Mouse (Mus musculus) erythroid progenitor cell, adult 5-6 weeks (primary cell): ENCODE measurements around the gene Magi1. TPM values are rescaled to one million over a fixed set of nuclear protein-coding genes. Genes with fewer than 3 reads are reported as not detected.

ENCODE experiments used
- ATAC-seq: replicated peaks from 2 replicates; pipeline ENCODE4 v1.8.0; 2016; ENCODE audit warnings: moderate number of reproducible peaks, mild to moderate bottlenecking, moderate TSS enrichment, inconsistent platforms; ENCODE audit not compliant: poor library complexity, low FRiP score, severe bottlenecking
- total RNA-seq, 2 experiments: library from RNA; stranded (forward) in 1 of 2; stranded (reverse) in 1 of 2; fragments of 150-400 nt in 1 of 2; fragments of 186-747, 209-891 nt in 1 of 2; gene quantifications; 2 replicates each; pipeline versions ENCODE4 v1.2.3 to v1.2.4; 2015 to 2017; ENCODE audit warnings: low replicate concordance in 2 of 2

Magi1 gene
- total RNA-seq, 2 experiments from 2014 or later: not detected

DNA sequence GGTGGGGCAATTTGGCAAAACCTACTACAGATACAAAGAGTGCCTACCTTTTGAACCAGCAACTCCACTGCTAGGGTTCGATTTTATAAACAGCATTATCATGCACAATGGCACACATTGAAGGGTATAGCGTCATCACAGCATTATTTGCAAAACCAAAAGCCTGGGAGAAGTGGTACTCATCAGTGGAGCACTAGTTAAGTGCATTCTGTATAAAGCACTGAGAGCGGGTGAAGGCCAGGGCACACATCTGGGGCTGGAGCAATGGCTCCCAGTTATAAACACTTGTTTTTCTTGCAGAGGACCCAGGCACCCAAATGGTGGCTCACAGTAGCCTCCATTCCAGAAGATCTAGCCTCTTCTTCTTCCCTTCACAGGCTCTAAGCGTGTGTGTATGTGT, 67.9 kb downstream of the Magi1 start:
- ATAC-seq: no peak

DNA sequence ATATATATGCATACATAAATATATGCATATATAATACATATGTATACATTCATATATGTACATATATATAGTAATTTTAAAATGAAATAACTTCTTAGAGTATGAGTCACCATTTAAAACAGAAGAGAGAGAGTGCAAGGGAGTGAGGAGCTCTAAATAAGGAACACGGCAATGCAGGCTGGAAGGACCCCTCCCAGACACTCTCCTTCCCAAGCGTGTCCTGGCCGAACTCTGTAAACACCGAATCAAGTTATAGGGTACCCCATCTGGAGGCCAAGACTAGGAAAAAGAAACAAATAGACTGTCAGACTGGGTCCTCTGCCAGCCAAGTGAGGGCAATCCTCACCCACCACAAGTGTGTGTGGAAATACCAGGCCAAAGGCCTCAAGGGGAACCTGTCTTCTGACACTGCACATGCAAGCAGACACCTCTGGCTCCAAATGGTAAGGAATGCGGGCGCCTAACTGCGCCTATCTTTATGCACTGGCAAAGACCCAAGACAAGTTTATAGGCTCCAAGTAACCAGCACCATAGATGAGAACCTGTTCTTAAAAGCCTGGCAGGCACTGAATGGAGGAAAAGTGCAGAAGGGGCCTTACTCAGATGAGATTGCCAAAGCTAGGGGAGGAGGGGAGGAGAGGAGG, 68.7 kb downstream of the Magi1 start:
- ATAC-seq: no peak

DNA sequence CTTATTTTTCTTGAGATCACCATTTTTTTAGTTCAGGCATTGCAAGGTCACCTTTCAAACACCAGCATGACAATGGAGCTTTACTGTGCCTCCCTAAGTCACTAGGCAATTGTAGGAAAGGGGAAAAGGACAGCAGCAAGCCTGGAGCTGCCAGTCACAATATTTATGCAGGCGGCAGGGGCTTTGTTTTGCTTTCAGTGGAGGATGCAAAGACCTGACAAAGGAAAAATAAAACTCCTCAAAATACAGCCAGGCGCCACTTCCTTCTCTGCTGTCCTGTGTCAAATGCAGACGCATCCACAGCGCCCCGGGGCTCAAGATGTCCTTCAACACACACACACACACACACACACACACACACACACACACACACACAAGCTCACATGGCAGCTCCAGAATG, 77.8 kb downstream of the Magi1 start:
- ATAC-seq: no peak

DNA sequence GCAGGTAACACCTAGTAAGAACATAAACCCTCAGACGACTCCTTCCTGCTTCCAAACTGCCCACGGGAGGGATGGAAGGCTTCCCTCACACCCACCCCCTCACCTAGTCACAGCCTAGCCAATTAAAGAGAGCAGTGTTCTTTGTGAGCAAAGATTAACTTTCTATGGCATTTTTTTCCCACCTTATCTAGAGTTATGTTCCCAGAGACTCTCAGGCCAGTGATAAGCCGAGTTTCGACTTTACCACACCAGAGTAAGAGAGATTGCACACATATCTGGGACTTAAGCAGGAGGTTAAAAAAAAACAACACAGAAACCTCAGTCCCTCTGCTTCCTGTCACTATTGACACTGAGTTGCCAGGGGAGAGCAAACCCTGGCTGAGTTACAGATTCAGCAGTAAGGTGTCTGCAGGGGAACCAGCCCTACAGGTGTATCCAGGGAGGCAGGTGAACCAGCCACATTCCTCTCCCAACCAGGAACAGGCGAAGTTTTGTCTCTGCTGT, 80.0 kb downstream of the Magi1 start:
- no peak for ATAC-seq

DNA sequence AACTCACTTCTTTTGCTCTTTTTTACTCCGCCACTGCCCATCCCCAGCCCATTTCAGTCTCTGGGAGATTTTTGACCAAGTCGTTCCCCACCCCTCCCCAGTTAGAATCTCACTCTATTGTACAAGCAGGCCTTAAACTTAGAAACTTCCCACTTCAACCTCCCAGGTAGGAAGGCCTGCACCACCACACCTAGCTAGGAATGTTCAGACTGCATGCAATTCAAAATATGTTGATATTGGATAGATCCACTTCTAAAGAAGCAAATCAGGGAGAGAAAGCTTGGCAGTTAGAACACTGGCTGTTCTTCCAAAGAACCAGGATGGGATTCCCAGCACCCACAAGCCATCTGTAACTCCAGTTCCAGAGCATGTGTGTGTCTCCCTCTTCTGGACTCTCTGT, 81.8 kb downstream of the Magi1 start:
- ATAC-seq: no peak

DNA sequence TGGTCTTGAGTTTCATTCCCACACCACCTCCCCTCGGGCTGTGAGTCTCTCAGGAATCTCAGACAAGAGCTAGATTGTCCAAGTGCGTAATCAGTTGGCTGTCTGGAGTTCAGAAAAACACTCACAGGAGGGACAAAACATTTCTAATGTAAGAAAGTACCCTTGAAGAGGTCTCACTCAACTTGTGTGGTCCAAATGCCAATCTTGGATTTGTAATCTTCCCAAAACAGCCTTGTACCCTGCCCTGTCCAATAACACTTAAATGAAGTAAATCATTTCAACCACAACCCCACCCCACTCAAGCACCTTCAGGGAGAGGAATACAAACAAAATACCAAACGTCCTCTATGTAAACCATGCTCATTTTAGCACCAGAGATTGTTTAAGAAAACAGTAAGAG, 82.8 kb downstream of the Magi1 start:
- no peak for ATAC-seq

DNA sequence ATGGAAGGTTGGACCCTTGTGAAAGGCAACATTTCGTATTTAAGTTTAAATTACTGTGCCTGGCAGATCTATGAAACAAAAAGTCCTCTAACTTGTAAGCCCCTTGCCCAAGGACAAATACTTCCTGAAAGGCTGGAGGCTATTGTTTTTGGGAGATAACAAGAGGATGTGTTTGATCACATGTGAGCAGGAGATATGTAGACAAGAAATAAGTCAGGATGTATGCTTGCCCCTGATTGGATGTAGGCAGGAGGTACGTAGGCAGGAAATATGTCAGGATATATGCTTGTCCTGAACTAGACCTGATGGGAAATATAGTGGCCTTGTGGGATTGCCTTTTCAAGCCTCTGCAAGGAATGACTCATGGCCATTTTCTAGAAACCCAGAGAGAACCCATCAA, 84.0 kb downstream of the Magi1 start:
- no peak for ATAC-seq

DNA sequence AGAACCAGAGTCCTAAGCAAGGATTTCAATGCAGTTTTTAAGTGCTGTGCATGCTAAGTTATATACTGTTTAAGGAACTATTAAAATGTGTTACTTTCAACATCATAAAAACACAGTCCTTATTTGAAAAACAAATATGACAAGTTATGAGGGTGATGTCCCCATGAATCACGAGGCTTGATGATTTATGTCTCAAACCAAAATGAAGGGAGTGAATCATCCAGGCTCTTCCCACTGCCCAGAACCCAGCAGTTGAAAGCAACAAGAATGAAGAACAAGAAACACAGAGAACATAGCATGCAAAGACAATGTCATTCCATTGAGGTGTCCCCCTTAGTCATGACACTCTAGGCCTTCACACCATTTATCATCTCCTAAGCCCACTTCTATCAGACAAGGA, 85.9 kb downstream of the Magi1 start:
- ATAC-seq: no peak

DNA sequence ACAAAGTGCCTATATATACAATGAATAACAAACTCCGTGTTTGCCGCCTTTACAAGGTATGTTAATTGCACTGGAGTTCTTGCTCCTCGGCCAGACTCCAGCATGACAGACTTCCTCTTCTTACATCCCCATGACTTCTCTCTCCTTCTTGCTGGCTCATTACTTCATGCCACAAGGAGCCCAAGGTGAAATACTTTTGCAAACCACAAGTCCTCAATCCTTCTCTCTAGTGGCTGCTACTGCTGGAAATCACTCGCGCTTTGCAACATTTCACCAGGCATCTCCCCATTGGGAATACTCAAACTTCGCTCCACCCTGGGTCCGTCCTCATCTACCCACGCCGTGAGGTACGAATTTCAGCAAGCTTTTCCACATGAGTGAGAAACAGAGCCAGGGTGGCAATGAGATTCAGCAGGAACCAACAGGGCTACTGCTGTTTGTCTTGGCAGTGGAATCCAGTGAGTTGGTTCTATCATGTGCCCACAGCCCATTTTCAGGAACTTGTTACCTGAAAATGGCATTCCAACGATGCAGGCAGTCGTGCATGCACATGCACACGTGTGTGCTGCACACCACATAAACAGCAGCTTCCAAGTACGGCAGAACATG, 88.3 kb downstream of the Magi1 start:
- no peak for ATAC-seq

DNA sequence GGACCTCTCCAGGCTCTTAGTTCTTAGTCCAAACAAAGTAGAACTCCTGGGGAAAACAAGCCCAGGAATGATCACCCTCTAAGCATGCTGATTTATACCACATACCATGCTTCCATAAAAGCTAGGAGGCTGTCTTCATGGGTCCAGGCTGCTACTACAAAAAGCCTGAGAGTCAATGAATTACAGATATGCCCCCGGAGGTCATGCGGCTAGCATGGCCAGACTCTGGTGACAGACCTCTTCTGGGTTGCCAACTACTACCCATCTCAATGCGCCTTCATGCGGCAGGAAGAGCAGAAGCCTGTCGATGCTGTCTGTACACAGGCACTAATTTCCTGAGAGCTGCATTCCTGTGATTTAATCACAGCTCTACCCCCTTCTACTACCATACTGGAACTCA, 92.9 kb downstream of the Magi1 start:
- ATAC-seq: no peak

DNA sequence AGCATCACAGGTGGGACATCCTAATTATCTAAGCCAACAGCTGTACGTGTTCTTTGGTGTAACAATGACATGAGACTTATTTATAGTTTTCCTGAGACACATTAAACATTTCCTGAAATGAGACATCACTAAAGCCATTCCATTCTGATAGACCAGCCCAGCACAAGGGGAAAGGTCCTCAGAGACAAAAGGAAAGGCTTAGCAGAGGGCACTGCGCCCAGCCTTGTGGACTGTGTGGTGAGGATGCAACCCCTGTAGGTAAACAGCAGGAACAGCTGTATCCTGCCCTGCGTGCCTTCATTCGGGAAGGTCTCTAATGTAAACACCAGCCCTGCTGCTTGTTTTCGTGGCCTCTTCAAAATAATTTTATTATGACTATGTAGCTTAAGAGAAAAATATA, 94.3 kb downstream of the Magi1 start:
- no peak for ATAC-seq

DNA sequence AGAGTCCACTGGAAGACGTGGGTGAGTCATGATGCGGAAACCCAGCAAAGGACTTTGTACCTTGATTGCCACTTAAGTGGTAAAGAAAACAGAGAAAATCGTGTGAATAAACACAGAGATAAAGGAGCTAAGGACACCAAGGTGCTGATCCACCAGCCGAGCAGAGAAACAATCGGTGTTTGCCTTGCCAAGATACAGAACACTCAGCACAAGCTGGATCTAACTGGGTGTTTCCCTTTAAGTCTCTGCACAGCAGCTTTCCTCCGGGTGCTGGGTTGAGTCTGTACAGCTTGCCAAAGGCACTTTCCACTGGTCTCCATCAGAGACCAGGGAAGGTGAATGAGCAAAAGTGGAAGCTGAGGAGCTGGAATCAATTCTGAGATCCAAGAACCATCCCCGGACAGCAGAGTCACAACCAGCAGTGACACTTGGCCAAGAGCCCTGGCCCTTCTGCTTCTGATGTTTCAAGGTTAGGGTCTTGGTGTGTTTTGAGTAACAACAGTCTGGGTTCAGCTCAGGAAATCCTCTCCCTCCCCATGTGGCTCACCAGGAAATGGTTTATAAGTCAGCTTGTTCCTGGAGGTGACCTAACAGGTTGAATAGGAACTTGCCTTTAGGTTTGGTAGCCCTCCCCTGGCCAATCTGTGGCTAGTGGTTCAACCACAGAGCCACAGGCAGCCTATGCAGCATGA, 96.9 kb downstream of the Magi1 start:
- ATAC-seq: no peak

DNA sequence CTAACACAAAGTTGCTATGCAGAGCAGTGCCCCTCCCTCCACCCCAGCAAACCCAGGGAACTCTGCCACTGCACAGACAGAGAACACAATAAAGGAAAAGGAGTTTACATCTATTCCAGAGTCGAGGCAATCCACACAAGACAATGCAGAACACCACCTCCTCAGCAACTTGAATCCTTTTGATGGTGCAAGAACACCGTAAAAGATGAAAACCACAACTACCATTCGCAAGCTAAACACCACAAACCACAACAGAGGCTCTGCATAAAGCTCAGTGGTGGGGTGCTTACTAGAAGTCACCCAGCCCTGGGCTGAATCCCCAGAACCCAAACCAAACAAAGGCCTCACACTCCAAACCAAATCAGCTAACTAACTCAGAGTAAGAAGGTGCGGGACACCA, 99.4 kb downstream of the Magi1 start:
- no peak for ATAC-seq

DNA sequence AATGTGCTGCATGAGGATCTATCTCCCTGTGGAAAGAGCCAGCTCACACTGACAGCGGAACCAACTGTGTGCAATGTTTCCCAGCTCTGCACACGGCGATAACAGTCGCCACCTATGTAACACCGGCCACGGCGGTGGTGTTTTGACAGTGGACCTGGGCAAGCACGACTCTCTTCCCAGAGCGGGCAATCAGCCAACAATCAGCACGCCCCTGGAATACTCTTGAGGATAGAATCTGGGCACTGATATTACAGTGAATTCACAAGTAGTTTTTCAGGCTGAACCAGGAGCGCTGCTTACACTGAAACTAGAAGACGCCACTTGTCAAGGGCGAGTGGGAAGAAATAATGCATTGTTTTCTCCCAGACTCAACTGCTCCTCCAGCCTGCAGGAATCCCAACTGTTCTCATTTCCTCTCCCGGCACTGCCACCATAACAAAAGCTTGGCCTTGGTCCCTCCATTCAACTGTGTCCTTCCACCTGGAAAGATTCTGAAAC, 100.3 kb downstream of the Magi1 start:
- no peak for ATAC-seq

DNA sequence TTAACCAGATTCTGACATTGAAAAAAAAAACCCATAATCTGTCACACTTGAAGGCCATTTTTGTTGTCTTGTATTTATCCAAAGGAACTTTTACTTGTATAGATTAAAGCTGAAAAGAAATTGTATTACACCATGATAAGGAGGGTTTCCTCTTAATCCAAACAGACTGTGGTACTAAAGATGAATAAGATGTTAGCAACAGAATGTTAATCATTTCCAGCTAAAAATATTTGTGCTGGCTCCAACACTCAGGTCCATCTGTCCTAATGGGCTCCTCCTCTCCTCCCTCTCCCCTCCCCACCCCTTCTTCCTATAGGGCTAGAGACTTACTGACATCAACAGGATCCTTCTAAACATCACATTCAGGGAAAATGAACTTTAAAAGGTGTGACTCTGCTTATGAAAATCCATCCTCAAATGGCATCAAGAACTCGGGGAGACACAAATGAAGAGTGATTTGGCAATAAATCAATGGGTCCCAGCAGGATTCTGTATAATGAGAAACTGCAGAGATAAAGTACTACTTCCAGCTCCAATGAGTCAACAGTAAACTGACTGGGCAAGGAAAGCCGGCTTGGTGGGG, 102.0 kb downstream of the Magi1 start:
- no peak for ATAC-seq

DNA sequence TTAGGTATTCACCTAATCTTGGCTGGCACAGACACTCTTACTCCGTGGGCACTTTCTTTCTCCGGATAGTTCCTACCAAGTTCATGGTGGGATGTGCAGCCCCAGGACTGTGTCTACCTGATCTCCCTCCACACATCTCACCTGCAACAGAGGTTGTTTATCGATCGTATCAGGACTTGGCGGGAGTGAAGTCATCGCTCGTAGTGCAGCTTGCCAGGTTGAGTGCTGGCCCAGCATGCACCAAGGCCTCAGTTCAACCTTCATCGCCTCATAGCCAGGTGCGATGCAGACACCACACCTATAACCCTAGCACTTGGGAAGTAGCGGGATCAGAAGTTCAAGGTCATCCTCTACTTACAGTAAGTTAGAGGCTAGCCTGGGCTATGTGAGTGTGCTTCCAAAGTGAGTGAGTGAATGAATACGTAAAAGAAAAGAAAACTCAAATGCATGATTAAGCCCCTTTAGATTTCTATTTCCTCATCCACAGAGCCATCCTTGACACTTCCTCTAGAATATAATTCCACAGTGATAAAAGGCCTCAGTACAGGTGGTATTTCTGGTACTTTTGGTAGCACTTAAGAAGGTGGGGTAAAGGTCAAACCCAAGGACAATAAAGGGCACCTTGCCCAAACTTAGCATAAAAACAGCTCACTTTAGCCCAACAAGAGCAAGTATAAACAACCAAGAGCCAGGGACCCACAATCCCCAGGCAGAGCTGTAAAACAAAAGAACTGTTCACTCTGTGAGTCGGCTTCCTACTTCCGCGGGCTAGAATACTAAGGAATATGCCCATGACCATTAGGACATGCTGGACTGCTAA, 103.2 kb downstream of the Magi1 start:
- ATAC-seq: no peak

DNA sequence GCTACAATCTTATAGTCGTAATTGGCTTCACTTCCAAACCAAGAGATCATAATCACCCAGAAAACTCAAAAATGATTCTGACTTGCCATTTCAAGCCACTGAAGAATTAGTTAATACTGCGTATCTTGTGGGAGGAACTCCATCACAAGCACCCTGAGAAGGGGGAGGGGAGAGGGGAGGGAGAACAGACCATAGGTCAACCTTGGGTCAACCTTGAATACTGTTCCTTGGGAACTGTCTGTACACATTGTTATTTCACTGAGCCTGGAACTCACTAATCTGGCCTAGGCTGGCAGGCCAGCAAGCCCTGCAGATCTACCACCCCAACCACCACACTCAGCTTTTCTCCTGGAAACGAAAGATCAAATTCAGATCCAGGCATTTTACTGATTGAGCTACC, 106.2 kb downstream of the Magi1 start:
- no peak for ATAC-seq

DNA sequence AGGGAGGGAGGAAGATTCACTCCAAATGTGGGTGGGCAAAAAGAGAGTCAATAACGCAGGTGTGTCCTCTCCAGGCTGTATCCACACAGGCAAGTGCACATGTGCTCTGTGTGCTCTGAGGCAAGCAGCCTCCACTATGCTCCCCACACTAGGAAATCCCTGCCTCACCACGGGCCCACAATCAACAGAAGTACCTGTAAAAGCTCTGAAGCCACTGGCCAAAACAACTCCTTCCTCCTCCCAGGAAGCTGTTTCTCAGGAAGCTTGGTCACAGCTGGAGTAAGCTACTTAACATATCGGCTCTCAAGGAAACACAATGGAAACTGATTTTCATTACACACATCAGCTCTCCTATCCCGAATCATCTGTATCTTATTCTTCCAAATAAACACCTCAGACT, 107.0 kb downstream of the Magi1 start:
- no peak for ATAC-seq

DNA sequence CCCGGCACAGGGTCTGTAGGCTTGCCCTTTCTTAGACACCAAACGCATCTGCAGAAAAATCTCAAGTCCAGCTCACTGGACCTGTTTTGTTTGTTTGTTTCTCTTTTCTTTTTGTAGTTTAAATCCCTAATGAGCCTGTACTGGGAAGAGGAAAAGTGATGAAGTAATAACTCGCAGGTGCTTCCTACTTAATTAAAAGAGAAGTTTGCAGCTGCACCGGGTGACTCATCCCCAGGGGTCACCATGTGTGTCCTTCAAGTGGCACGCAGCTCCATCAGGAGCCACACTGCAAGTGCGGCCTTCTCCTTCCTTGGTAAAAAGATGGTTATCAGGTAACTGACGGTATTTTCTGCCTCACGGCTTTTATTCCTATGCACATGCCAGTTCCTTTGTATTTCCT, 112.5 kb downstream of the Magi1 start:
- ATAC-seq: no peak

DNA sequence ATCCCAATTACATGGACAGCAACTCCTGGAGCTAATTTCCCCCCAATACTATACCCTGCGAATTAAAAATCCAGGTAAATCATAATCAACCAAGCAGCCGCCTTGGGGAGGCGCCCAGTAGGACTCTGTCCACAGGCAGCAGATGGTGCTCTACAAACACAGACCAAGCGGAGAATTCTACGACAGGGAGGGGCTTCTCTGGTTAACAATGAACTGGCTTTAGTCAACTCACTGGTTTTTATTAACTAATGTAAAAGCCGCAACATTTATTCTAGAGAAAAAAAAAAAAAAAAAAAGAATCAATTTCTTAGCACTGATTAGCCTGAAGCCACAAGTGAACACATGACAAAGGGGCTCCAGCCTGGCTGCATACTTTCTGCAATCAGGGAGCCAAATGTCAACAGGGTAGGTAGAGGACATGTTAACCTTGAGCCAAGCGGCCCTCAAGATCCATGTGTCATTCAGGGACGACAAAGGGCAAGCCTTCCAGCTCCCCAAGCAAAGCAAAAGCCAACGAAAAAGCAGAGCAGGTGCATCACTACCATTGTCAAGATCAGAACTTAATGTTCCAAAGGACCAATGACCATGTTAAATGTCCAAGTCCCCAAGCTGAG, 114.0 kb downstream of the Magi1 start:
- ATAC-seq: no peak
